Mouse (Mus musculus) liver, embryonic 16.5 days (tissue): ENCODE data around the gene Gpatch2l. TPM values are rescaled to one million over a fixed set of nuclear protein-coding genes. Genes with fewer than 3 reads are reported as not detected.

Experiments used
- ATAC-seq: fragments of 200-750 bp; cut with Nextera tagmentation; 2 replicates; pipeline ENCODE4 v1.8.0; 2017; ENCODE audit warnings: low read depth, mild to moderate bottlenecking, moderate number of reproducible peaks, moderate library complexity
- H3K27ac ChIP-seq: fragments of 300-500 bp; sonication (generic); 2 replicates; pipeline ENCODE4 v1.5.1; 2014; ENCODE audit warnings: mild to moderate bottlenecking, low read length
- H3K27me3 ChIP-seq: fragments of 300-500 bp; sonication (generic); 2 replicates; pipeline ENCODE4 v1.6.1; 2014; ENCODE audit warnings: low read depth, low read length, mixed read lengths; ENCODE audit not compliant: control insufficient read depth, insufficient read depth
- H3K36me3 ChIP-seq: fragments of 300-500 bp; sonication (generic); 2 replicates; pipeline ENCODE4 v1.6.1; 2014; ENCODE audit warnings: mild to moderate bottlenecking; ENCODE audit not compliant: control insufficient read depth, insufficient read depth
- H3K4me1 ChIP-seq: fragments of 300-500 bp; sonication (generic); 2 replicates; pipeline ENCODE4 v1.6.1; 2014; ENCODE audit warnings: low read depth, low read length, mixed read lengths; ENCODE audit not compliant: control insufficient read depth
- H3K4me2 ChIP-seq: fragments of 300-500 bp; sonication (generic); 2 replicates; pipeline ENCODE4 v1.6.1; 2014; ENCODE audit warnings: low read depth, low read length, mixed read lengths
- H3K4me3 ChIP-seq: fragments of 300-500 bp; sonication (generic); 2 replicates; pipeline ENCODE4 v1.5.1; 2014; ENCODE audit warnings: low read depth, mild to moderate bottlenecking, low read length
- H3K9ac ChIP-seq: fragments of 300-500 bp; sonication (generic); 2 replicates; pipeline ENCODE4 v1.6.1; 2014; ENCODE audit warnings: low read depth, low read length
- H3K9me3 ChIP-seq: fragments of 300-500 bp; sonication (generic); replicated peaks from 2 replicates; pipeline ENCODE4 v1.6.1; 2016; ENCODE audit warnings: low read length; ENCODE audit not compliant: control insufficient read depth
- WGBS: fragments of 180-500 bp; shearing (Covaris S2); extraction: QIAGEN DNeasy Blood & Tissue Kit; methylation state at CpG from one replicate; pipeline ENCODE4 v1.1.7; 2014; ENCODE audit not compliant: insufficient replicate concordance; 5-methylcytosine and 5-hydroxymethylcytosine counted together
- polyA plus RNA-seq: library from polyadenylated mRNA; unstranded; fragments of >200 nt; fragmentation: Nextera tagmentation; extraction: Ambion mirVana; gene quantifications from 2 replicates; pipeline ENCODE4 v1.2.1, GENCODE M21; 2015

The Gpatch2l gene
- 5.3 and 5.4 TPM in 2 replicates for polyA plus RNA-seq

DNA sequence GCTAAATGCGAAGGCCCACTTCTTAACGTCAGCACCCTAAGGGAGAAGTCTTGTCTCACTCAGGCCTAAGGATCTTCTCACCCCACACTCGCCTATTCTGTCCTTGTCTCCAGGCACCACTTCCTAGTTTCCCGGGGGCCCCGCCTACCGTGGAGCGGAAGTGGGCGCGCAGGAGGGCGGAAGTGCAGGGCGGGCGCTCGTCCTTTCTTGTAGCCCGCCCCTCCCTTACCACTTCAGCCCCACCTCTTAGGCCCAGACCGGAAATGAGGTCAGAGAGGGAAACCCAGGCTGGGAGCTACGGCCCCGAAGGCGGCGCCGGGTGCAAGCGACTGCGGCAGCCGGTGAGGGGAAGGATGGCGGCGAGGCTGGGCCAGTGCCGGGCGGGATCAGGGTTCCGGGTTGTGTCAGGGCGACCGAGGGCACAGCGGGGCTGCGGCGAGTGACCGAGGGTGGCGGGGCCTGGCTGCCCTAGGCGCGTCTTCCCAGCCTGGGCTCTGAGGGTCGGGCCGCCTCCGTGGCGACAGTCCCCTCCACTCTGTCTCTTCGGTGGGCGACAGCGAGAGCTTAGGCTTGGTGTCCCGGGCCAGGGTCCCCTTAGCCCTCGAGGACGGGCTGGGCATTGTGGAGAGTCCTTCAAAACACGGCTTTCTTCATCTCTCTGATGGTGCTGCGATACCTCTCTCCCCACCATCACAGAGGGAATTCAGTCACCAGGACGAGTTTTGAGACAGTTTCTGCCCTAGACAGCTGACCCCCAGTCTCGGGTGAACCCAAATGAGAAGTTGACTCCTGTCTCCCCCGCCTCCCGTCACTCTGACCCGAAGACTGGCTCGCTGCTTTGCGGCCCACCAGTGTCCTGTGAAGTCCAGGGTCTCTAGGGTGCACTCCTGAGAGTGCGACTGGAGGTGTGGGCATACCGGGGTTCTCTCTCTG lies at the start of gene Gpatch2l:
Gene Gpatch2l (plus strand): TSS at position 255 of the 933 bp plus-strand sequence.
- no peaks in the 10 kb centered on the region for H3K9me3 ChIP-seq
- no peaks in the 10 kb centered on the region for H3K27me3 ChIP-seq
- H3K4me1 ChIP-seq: peaks cover 7% of the 10 kb centered on the region
- H3K4me3 ChIP-seq: peak within 1 kb of the TSS; percentile 84
- peak; percentile 100 for ATAC-seq
- WGBS: under 1% methylated on average over 56 of the region's 58 CpGs
- H3K4me2 ChIP-seq: peak within 1 kb of the TSS; percentile 71
- peak within 1 kb of the TSS; percentile 93 for H3K9ac ChIP-seq
- H3K36me3 ChIP-seq: peaks cover 7% of the 10 kb centered on the region
- peak within 1 kb of the TSS; percentile 77 for H3K27ac ChIP-seq

DNA sequence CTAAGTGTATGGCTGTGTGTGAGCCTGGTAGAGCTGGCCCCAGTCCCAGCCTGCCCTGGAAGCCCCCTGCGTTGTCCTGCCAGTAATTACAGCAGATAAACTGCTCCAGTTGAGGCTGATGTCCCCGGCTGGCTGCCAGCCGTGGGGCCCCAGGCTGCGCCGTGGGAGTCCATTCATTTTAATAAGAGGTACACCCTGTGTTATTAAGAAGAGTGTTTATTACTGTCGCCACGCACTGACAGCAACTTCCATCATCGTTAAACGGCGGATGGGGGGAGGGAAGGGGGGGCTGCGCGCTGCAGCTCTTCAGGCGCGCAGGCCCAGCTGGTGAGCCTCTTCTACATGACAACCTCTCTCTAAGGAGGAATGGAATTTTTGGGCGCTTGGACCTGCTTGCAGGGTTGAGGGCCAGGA lies 49.6 kb upstream of the Gpatch2l start:
- Histone ChIP-seq H3K9ac (no peak overlapping the region), H3K4me1 (no peaks in the 10 kb centered on the region), H3K27me3 (no peaks in the 10 kb centered on the region), H3K9me3 (no peaks in the 10 kb centered on the region), H3K4me2 (no peak overlapping the region), H3K4me3 (no peak overlapping the region), H3K27ac (no peak overlapping the region), H3K36me3 (no peaks in the 10 kb centered on the region)
- 58% methylated on average over 15 of the region's 15 CpGs for WGBS
- no peak for ATAC-seq

DNA sequence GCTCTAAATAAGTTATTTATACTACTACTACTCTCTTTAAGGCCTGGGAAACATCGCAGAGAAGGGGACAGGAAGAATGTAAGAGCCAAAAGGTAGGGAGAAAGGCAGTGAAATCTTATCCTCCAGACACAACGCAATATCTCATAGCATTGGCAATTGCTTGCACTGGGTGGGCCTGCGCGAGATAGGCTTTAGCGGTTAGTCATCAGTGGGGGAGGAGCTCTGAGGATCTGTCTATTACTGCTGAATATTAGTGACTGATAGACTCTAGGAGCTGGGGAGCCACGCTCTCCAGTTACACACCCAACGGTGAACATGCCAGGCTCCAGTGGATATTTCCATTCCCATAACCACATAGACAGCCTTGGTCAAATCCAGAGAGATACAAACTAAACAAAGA lies 44.7 kb upstream of the Gpatch2l start:
- Histone ChIP-seq H3K36me3 (no peaks in the 10 kb centered on the region), H3K27ac (no peak overlapping the region), H3K4me2 (no peak overlapping the region), H3K4me1 (no peaks in the 10 kb centered on the region), H3K4me3 (no peak overlapping the region), H3K27me3 (no peaks in the 10 kb centered on the region), H3K9me3 (no peaks in the 10 kb centered on the region), H3K9ac (no peak overlapping the region)
- peak; percentile 39; the same call in 1 of the 2 replicates for ATAC-seq
- 64% methylated on average over 7 of the region's 7 CpGs for WGBS

DNA sequence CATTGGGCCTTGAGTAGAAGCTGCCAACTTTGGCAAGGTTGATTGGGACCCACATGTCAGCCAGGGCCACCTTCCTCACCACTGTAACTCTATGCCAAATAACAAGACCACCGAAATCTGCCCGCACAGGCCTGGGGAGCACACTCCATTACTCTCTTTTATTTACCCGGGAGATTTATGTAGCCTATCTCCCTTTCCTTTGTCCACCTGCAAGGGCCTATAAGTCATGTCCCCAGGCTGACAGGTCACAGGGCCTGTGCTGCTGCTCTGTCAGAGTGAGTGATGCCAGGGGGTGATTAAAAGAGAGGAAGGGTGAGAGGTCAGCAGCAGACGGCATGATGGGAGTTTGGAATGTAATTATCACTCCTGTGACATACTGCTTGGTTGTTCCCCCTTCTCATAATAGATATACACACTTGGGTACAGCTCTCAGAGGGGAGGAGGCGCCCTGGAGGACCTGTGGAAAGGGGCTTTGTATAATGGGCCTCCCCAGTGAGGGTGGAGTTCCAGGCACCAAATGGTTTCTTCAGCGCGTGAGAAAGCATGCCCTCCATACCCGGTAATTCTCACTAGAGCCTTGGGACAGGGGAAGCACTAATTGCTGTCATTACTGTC lies 38.1 kb upstream of the Gpatch2l start:
- ATAC-seq: no peak
- H3K4me2 ChIP-seq: no peak overlapping the region
- WGBS: 32% methylated on average over 8 of the region's 8 CpGs
- H3K27ac ChIP-seq: no peak overlapping the region
- no peaks in the 10 kb centered on the region for H3K36me3 ChIP-seq
- no peaks in the 10 kb centered on the region for H3K9me3 ChIP-seq
- no peaks in the 10 kb centered on the region for H3K27me3 ChIP-seq
- H3K4me1 ChIP-seq: no peaks in the 10 kb centered on the region
- H3K9ac ChIP-seq: no peak overlapping the region
- no peak overlapping the region for H3K4me3 ChIP-seq

DNA sequence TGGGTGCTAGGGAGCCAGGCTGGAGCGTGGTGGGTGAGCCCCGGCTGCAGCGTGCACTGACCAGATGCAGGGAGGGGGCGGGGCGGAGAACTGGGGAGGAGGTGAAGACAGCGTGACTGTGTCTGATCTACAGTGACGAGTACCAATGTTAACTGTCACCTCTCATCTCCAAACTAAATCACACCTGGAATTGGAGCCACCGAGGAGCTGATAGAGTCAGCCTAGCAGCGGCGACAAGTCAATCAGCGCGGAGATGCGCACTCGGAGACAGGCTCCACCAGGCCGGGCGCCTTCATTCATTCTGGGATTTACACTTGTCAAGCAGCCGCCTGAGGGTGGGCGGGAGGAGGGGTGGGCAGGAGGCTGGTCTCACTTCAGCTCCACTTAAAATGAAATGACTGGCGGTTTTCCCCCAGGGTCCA lies 30.5 kb upstream of the Gpatch2l start:
- WGBS: 4% methylated on average over 19 of the region's 19 CpGs
- no peak for ATAC-seq
- H3K27me3 ChIP-seq: peaks cover 56% of the 10 kb centered on the region
- H3K9ac ChIP-seq: no peak overlapping the region
- H3K4me1 ChIP-seq: no peaks in the 10 kb centered on the region
- H3K9me3 ChIP-seq: no peaks in the 10 kb centered on the region
- no peak overlapping the region for H3K4me3 ChIP-seq
- no peak overlapping the region for H3K4me2 ChIP-seq
- no peak overlapping the region for H3K27ac ChIP-seq
- no peaks in the 10 kb centered on the region for H3K36me3 ChIP-seq

DNA sequence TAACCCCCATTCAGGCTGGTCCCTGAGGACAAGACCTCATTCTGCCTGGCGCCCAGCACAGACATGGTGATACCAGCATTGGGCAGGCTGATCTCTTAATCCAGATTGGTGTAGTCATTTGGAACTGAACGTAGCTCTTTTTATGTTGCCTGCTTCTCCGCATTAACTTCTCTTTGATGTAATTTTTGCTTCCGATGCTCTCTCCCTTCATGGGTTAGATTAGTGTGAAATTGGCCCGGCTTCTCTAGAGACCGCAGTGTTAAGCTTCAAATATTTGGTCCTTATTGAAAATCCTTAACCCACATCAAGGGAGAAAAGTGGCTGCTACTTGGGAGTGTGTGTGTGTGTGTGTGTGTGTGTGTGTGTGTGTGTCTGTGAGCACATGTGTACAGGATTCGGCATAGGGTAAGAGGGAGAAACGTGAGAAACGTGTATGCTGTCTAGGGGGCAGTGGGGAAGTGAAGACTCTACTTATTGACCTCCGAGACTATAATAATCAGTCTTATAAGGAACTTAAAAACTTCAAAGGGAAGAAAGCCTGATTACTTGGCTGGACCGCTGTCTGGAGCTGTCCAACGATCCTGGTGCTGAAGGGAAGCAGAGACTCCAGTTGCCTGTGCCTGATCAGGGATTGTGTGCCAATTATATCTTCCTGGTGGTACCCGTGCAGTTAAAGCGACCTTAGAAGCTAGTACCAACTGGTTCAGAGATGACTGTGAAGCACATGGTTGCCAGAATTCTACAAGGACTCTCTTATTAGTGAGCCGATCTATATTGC lies 28.8 kb upstream of the Gpatch2l start:
- peaks cover 68% of the 10 kb centered on the region for H3K27me3 ChIP-seq
- WGBS: 36% methylated on average over 15 of the region's 15 CpGs

DNA sequence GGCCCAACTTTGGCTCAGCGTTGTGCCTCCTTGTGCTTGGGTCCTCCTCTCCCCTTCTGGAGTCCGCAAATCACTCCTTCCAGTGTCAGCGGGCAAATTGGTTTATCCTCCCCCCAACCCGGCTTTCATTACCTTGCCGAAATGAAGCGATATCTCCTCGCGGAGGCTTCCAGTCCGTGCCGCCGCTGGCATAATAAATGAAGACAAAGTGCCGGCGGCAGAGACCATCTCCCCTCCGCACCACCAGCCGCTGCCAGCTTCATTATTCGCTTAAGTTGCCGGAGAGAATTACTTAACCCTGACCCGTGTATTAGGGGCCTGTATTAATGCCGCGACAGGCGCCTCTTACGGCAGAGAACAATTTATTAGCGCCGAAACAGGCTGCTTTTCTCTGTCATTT lies 27.5 kb upstream of the Gpatch2l start:
- Histone ChIP-seq H3K36me3 (no peaks in the 10 kb centered on the region), H3K9ac (no peak overlapping the region), H3K4me2 (no peak overlapping the region), H3K27me3 (peaks cover 68% of the 10 kb centered on the region), H3K4me3 (no peak overlapping the region), H3K4me1 (peaks cover 6% of the 10 kb centered on the region), H3K9me3 (no peaks in the 10 kb centered on the region), H3K27ac (no peak overlapping the region)
- no peak for ATAC-seq
- WGBS: 14% methylated on average over 24 of the region's 24 CpGs

More for the DNA sequence above, 28.8 kb upstream of the Gpatch2l start:
- Histone ChIP-seq H3K4me2 (no peak overlapping the region), H3K9me3 (no peaks in the 10 kb centered on the region), H3K9ac (no peak overlapping the region), H3K27ac (no peak overlapping the region), H3K36me3 (no peaks in the 10 kb centered on the region), H3K4me1 (peaks cover 6% of the 10 kb centered on the region), H3K4me3 (no peak overlapping the region)
- ATAC-seq: no peak

DNA sequence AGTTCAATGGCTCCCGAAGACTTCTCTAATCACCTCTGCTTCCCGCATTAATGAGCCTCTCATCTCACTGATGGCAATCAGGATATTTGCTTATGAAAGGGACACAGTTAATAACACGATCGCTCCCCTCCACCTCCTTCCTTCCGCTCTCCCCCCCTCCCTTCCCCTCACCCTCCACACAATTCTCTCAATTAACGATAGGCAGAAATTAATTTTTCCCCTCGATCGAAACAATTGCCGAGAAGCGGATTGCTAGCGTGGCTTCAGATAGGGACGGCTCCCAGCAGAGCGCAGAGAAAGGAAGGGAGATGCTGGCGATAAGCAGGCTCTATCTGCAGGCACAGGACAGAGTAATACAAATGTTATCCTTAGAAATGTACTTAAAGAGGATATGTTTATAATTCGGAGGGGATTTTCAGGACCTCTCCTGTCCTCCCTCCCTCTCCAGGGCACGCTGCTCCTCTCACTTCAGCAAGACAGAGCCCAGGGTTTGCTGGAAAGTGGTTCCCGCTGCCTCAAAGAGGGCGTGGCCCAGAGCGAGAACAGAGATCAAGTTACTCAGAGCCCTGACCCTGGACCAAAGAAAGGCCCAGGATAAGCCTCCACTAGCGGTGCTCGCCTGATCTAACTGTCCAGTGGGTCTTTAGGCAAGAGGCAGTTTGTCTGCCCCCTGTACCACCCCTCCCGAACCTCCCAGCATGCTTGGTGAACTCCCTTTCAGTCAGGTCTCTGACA lies 24.8 kb upstream of the Gpatch2l start:
- Histone ChIP-seq H3K4me1 (peaks cover 22% of the 10 kb centered on the region), H3K9ac (no peak overlapping the region), H3K9me3 (no peaks in the 10 kb centered on the region), H3K36me3 (no peaks in the 10 kb centered on the region), H3K27me3 (peaks cover 61% of the 10 kb centered on the region), H3K4me3 (no peak overlapping the region), H3K27ac (no peak overlapping the region), H3K4me2 (peak overlapping the region; percentile 43; the same call in 1 of the 2 replicates)
- no peak for ATAC-seq
- 3% methylated on average over 22 of the region's 22 CpGs for WGBS
